Mouse (Mus musculus): ENCODE data around the gene Tesmin.
A peak's percentile ranks its signal among the peaks of the same experiment; 100 is the strongest.

Gene Tesmin

DNA sequence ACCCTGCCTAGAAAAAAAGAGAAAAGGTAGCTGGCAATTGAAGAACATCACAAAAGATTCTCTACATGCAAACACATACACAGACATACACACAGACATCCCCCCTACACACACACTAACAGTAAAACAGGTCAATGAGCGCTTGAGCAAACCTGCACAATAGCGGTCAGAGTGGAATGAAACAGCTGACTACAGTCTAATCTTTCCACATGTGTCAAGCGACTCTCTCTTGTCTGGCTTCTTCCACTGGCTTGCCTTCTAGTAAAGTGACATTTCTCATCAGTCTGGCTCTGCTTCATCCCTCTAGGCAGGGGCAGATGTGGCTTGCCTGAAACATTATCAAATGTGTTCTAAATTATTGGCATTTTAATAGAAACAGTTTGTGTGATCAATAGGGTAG, 5.6 kb downstream of the Tesmin start:
- DNase-seq (ENCODE audit: low read depth): no peak

DNA sequence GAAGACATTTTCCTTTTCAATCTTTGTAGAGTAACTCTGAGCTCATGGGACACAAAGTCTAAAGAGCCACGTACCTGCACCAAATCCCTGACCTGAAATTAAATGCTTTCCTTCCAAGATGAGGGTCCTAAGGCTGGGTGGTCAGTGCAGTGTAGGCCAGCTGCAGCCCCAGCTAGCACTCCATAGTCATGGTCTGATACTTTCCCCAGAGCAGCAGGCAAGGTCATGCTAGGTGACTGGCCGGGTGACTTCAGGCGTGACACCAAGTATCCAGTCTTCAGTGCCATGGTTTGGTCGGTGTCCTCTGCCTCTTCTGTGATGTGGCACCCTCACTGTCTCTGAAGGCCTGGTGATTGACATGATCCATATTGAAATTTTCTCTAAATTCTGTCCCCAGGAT, 11.4 kb downstream of the Tesmin start:
- DNase-seq (ENCODE audit: low read depth): no peak

DNA sequence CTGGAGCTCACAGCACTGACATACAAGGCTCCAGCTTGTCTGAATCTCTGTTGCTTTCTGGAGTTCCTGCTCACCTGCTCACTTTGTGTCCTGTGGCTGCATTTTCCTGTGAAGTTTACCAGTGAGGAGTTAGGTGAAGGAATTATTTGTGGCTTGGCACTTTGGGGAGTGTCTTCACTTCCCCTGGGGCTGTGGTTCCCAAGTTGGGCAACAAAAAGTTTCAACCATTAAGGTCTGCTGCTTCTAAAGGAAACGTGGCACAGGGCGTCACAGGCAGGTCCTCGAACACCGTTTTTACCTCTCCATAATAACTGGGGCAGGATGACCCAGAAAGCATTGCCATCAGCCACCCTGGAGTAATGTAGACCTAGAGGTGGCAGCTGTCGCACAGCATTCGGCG, 12.8 kb downstream of the Tesmin start:
- no peak for DNase-seq (ENCODE audit: low read depth)

DNA sequence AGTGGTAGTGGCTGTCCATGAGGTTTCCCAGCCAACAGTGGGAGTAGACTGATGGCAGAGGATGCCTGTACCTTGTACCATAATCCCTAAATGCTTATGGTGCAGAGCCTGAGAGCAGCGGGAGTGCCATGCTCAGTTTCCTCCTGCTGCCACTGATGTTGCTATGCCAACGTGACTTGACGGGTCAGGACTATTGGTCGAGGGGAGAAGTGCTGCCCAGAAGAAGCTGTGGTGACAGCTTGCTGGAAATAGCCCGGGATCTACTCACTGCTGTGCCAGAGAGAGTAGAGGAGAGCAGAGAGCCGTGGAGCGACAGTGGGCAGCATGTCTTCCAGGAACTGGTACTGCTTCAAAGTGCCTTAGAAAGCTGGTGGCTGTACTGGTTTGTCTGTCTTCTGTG, 13.3 kb downstream of the Tesmin start:
- DNase-seq (ENCODE audit: low read depth): no peak

DNA sequence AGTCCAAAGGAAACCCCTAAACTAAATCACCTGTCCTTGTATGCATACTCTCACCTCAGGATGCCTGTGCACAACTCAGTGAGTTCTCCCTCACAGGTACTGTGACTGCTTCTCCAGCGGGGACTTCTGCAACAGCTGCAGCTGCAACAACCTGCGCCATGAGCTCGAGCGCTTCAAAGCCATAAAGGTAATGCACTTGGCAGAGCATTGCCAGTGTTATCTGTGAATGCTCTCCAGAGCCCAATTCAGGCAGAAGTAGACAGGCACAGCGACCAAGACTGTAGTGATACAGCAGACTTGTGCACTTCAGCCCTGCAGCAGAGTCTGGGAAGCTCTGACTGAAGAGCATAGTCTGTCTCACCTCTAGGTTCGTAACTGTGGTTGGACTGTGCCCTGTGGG, 13.7 kb downstream of the Tesmin start:
- no peak for DNase-seq (ENCODE audit: low read depth)

DNA sequence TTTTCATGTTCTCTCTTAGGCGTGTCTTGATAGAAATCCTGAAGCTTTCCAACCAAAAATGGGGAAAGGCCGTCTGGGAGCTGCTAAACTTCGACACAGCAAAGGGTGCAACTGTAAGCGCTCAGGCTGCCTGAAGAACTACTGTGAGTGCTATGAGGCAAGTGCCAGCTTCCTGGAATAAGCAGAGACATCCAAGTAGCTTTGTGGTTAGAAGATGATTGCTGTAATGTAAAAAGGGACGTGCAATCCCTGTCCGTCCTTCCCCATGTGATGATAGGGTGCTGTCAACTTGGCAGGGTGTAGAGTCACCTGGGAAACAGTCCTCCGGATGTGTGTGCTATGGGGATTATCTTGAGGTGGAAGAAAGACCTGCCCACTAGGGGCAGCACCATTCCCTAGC, 15.4 kb downstream of the Tesmin start:
- DNase-seq (ENCODE audit: low read depth): no peak

DNA sequence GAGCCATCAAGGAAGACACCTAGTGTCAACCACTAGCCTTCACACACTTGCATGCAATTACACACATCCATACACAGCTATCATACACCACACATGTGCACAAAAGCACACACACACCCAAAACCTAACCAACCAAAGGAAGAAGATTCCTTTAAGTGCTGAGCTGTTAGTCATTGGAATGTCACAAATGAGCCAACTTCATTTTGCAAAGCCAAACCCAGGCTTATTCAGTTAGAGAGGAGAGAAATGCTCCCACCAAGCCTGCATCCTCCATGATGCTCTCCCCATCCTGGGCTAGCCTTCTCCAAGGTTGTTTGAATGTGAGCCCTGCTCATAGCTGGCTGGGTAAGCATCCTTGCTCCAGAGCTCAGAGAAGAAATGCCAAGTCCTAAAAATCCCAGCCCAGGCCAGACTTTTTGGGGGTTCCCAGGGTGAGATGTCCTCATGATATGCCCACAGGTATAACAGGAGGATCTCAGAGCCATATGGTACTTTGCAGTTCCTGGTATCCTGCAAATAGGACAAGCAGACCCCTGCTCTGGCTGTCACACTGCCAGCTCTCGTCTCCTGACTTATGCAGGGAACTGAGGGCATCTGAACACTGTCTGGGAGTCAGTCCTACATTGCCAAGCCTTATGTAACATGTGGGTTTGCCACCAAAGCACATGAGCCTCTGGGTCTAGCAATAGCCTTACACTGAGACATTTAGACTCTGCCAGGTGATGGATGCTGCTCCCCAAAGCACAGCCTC, 17.0 kb downstream of the Tesmin start:
- DNase-seq (ENCODE audit: low read depth): no peak

DNA sequence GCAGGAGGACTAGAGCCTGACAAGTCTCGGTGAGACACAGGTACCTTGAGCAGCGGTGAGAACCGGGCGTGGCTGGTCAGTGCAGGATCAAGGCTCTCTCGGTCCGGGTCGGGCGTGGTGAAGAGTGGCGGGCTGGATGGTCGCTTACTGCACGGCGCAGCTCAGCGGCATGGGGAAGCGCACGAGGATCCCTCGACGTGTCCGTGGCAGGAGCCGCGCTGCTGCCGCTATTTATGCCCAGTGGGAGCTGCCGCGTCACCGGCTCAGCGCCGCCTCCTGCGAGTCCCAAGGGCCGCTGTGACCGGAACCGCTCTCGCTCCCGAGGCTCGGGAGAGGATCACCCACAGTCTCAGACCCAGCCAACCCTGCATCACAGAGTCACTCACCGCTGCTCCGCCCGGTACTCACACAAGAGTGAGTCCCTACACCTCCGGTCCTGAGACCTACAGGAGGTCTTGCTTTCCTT, 25.6 kb downstream of the Tesmin start, which contains the start of gene Gal:
Gal (minus strand) TSS at position 277 of the 466 bp plus-strand sequence.
- DNase-seq (ENCODE audit: low read depth): no peak

DNA sequence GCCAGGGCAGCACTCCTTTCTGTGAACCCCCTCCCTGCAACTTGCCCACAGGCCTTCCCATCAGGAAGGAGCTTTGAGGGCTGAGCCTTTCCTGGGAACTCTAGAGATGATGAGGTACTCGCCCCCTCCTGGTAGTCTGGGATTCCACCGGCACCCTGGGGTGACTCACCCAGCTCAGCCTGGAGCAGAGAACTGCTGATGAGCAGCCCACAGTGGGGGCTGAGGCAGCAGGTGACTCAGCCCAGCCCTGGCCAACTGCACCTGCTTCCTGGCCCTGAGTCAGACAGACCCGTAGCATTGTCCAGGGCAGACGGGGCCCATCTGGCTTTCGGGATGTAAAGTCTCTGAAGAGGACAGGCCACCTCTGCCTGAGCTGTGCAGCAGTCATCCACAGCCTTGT, 30.6 kb downstream of the Tesmin start:
- DNase-seq (ENCODE audit: low read depth): peak; percentile 40

DNA sequence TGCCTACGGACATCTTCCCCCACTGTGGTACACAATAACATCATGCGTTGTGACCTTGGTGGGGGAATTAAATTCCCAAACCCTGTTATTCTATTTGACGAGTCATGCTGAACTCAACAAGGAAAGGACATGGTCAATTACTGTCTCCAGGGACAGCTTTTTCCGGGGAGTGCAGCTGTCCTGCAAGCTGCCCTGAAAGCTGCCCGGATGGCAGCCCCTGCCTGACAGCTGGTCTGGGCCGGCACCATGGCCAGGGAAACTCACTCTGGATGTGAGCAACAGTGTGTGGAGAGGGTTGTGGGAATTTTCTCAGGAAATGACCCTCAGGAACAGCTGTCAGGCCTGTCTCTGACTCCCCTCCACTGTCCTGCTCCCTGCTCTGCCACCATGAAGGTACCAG, 33.8 kb downstream of the Tesmin start:
- no peak for DNase-seq (ENCODE audit: low read depth)

DNA sequence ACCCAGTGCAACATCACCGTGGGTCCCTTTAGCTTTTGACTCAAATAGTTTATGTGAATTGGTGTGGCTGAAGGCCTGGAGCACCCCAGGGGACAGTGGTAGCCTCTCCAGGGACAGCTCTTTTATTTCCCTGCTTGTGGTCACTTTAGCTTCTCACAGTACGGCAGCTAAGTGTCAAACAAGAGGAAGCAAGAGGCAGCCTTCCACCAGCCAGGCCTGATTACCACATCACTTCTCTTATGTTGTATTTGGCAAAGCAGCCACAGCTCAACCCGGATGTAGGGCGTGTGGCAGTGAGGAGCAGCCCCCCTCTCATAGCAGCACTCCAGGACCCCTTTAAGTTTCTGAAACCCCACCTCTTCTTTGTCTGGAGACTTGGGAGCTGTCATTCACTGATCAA, 34.3 kb downstream of the Tesmin start:
- DNase-seq (ENCODE audit: low read depth): no peak

DNA sequence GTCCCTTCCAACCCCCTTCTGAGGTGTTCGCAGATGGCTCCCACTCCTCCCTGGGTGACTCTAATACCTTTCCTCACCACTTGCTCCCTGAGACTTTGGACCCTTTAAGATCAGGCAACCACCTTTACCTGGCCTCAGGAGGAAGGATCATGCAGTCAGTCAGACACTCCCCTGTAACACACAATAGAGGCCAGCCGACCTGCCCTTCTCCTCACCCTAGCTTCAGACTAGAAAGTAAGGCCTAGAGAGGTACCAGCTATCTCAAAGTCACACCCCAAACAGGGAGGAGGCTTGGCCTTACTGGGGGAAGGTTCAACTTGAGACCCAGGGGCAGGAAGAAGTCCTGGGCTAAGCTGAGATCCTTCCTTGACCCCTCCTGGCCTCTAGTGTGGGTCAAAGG, 35.6 kb downstream of the Tesmin start:
- no peak for DNase-seq (ENCODE audit: low read depth)

DNA sequence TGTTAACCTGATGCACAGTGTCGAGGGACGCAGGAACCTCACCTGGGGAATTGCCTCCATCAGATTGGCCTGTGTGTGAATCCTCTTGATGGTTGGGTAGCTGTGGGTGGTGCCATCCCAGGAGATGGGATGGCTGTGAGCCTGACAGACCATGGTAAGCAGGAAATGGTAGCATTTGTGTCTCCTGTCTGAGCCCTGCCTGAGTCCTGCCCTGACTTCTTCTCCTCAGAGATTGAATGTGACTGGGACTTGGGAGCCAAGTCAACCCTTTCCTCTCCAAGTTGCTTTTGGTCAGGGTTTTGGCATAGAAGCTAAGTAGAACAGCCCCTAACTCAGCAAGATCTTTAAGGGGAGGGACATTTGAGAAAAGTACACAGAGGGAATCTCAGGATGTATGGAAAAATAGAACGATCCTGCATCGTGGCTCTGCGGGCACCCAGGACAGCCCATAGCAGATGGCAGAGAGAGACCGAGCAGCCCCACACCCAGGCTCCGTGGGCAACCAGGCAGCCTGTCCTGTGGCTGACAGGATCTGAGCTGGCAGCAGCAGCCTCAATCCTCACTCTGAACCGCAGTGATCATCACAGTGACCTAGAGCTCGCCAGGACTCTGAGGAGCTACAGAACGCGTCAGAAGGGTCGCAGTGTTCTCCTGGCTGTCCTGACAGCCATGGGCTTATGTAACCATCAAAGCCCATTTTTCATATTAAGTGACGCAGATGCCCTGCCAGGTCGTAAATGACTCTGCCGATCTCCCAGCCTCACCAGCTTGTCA, 39.6 kb downstream of the Tesmin start:
- no peak for DNase-seq (ENCODE audit: low read depth)

DNA sequence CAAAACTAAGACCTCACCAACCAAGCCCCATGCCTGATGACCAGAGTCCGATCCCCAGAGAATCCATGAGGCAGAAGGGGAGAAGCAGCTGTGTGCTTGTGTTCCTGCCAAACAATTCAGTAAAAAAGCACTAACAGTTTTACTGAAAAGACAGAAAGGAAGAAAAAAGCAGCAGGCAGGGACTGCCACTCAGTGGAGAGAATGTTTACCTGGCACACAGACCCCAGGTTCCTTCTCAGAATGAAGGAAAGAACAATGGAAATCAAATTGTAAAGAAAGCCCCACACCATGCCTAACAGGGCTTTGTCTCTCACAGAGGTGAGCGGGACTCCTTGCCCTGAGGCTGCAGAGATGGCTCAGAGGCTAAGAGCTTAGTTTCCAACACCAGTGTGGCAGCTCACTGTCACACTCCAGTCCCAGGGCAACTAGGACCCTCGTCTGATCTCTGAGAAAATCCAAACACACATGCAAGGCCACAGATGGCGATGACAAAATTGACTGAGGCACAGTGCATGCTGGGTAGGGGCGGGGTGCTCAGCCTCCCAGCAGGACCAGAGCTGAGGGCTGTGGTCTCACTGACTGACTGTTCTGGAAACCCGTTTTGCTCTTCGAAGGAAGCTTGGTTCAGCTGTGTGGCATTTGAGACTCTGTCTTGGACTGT, 40.6 kb downstream of the Tesmin start:
- DNase-seq (ENCODE audit: low read depth): no peak

DNA sequence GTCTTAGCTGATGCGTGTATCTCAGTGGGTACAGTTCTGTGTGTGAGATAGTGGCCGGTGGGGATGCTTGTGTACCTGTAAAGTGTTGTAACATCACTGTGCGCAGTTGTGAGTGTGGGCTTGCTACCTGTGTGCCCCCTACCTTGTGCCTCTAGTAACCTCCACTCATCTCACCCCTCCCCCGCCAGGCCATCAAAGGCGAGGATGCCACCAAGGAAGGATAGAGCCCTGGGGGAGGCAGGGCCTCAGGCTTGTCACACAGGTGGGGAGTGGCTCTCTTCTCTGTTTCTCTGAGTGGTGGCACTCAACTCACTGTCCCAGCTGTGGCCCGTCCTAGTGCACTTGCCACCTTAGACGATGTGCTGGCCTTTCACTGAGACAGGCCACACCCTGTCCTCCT, 42.4 kb downstream of the Tesmin start:
- DNase-seq (ENCODE audit: low read depth): no peak

DNA sequence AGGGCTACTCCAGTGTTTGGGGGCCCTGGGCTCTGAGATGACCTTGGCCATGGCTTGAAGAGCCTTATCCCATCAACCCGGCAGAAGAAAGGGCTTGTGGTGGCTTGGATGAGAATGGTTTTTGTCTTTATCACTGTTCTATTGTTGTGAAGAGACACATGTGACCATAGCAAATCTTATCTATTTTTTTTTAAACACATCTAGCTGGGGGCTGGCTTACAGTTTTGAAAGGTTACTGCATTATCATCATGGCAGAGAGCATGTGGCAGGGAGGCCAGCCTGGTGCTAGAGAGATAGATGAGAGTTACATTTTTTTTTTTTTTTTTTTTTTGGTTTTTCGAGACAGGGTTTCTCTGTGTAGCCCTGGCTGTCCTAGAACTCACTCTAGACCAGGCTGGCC, 43.3 kb downstream of the Tesmin start:
- DNase-seq (ENCODE audit: low read depth): no peak

DNA sequence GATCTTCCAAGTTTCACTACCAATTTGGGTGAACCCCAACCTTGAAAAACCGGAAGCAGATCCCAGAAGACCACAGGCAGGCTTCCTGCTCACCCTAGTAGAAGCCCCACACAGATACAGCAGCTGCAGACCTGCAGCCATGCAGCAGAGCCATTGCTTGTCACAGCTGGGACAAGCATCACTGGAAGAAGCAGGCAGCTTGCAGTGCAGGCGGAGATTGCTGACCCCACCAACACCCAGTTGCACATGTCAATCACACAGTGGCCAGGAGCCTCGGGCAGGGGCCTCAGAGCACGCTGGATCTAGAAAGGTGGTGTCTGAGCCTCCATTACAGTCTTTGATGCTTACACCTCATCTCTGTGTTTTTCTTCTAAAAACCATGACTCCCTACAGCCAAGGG, 45.5 kb downstream of the Tesmin start:
- no peak for DNase-seq (ENCODE audit: low read depth)

DNA sequence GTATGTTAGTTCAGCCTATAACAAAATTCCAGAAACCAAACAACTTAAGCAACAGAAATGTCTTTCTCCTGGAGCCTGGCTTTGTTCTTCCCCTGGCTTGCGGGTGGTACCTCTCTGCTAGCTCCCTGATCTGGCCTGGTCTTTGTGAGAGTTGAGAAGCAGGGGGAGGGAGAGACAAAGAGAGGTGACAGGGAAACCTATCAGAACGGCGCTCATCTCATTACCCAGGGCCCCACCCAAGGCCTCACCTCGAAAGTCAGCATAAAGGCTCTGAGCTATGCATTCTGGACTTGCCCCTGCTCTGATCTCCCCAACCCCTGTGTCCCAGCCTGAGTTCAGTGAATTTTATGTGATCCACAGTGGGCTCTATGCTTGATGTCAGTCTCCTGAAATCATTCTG, 46.0 kb downstream of the Tesmin start:
- no peak for DNase-seq (ENCODE audit: low read depth)

DNA sequence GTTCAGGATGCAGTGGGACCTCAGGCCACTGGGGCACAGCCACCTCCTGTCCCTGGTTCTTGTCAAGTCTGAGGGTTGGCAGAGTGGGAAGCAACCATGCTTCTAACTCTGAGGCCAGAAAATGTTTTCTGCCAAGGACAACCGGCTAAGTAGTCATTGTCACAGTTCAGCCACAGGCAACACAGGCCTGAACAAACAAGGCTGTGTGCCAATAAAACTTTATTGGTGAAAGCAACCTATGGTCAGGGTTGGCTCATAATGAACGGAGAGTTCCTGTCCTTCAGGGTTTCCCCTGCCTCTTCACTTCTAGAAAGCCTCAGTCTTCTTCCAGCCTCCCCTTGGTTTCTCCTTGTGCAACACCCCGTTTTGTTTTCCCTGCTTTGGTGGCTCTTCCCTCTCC, 47.2 kb downstream of the Tesmin start:
- no peak for DNase-seq (ENCODE audit: low read depth)

DNA sequence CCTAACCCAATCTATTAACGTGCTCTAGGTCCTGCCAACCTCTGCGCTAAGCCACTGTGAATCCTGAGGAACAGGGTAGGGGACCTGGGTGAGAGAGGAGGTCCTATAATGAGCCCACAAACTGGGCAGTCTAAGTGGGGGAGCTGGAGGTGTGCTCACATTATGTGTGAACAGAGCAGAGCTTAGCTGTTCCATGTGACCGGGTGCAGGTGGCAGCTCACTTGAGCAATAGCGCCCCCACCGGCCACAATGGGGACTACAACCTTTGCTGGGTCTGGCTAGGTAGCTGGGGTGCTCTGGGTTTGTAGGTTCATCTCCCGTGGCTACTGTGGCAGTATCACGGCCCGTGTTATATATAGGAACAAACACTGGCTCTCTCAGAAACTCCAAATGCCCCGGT, 48.2 kb downstream of the Tesmin start:
- no peak for DNase-seq (ENCODE audit: low read depth)

DNA sequence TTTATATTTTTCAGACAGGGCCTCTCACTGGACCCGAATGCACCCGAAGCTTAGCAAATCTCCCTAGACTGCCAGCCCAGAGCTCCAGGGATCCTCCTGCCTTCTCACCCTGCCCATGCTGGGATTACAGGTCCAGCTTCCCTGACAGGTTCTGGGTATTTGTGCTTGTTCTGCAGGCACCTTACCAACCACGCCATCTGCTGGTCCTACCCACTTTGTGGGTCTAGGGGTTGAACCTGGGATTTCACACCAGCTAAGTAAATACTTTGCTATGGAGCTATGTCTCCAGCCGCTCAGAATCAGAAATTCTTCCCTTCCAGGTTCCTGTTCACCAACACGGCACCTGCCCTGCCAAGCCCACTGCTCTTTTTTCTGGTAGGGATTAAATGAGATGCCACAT, 49.3 kb downstream of the Tesmin start:
- DNase-seq (ENCODE audit: low read depth): peak; percentile 10

DNA sequence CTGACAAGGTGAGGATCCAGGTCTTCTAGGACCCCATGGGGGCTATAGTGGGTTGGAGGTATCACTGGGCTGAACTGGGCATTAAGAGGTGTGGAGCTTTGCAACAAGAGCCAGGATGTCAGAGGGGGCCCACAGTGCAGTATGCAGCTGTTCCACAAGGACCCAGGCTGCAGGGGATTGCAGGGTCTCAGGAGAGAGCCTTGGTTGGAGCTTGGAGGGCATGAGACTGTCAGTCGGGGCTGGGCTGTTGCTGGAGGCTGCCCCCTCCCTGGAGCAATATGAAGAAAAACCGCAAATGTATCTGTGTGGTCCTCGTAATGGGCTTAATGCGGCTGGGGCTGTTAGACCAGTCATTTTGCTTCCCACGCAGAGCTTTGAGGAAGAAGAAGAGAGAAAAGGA, 52.0 kb downstream of the Tesmin start:
- no peak for DNase-seq (ENCODE audit: low read depth)

DNA sequence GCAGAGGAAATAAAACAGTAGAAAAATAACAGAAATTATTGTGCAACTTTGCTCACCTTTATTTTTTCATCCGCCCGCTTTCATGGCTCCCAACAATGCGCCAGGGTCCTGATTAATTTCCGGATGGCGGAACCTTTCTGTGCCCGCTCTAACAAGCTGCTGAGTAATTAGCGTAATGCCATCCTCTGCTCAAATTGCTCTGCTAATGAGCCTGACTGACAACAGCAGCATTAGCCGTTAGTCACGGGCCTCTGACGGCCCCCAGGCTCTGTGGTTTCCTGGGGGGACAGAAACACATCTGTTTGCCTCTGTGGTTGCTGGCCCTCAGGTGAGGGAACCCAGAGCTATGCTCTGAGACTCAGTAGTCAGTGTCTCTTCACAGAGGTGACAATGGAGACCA, 52.4 kb downstream of the Tesmin start:
- no peak for DNase-seq (ENCODE audit: low read depth)
